Mouse (Mus musculus): ENCODE measurements around the gene Znhit3. TPM values are rescaled to one million over a fixed set of nuclear protein-coding genes. Genes with fewer than 3 reads are reported as not detected.

Gene Znhit3
- polyA plus RNA-seq, 1 experiment from 2014 or later = 21.8 TPM

GRCm38 (mm10) chr11:84959701-84960181 is 43.6 kb upstream of the Znhit3 start:
- 17% methylated on average over 9 of the region's 9 CpGs for WGBS (ENCODE audit: insufficient replicate concordance)
- Histone ChIP-seq H3K36me3 (replicated peaks; ENCODE audit: insufficient read depth, low read length) (no peaks in the 10 kb centered on the region), H3K27me3 (ENCODE audit: insufficient read depth, low read length) (peaks cover 45% of the 10 kb centered on the region), H3K9me3 (ENCODE audit: low read length) (no peaks in the 10 kb centered on the region), H3K27ac (ENCODE audit: low read depth) (no peak overlapping the region), H3K4me3 (ENCODE audit: low read depth, low read length) (no peak overlapping the region), H3K4me2 (ENCODE audit: low read depth, low read length) (no peak overlapping the region), H3K9ac (replicated peaks) (no peak overlapping the region), H3K4me1 (ENCODE audit: insufficient read depth) (peaks cover 7% of the 10 kb centered on the region; the same call in 1 of the 2 replicates)
- DNase-seq = no peak
- no peak for ATAC-seq
- TF ChIP-seq CTCF (IDR thresholded peaks at IDR 0.05; ENCODE audit: low read depth) (no peak), EP300 (IDR thresholded peaks at IDR 0.05; ENCODE audit: low read depth) (no peak)

GRCm38 (mm10) chr11:84959181-84959580 is 43.0 kb upstream of the Znhit3 start:
- Histone ChIP-seq H3K4me1 (ENCODE audit: insufficient read depth) (peaks cover 7% of the 10 kb centered on the region; the same call in 1 of the 2 replicates), H3K27me3 (ENCODE audit: insufficient read depth, low read length) (peaks cover 45% of the 10 kb centered on the region), H3K4me3 (ENCODE audit: low read depth, low read length) (no peak overlapping the region), H3K36me3 (replicated peaks; ENCODE audit: insufficient read depth, low read length) (no peaks in the 10 kb centered on the region), H3K27ac (ENCODE audit: low read depth) (no peak overlapping the region), H3K9me3 (ENCODE audit: low read length) (no peaks in the 10 kb centered on the region), H3K9ac (replicated peaks) (no peak overlapping the region), H3K4me2 (ENCODE audit: low read depth, low read length) (no peak overlapping the region)
- 26% methylated on average over 5 of the region's 5 CpGs for WGBS (ENCODE audit: insufficient replicate concordance)
- ATAC-seq (no peak), DNase-seq (no peak)
- TF ChIP-seq CTCF (IDR thresholded peaks at IDR 0.05; ENCODE audit: low read depth) (no peak), EP300 (IDR thresholded peaks at IDR 0.05; ENCODE audit: low read depth) (no peak)

GRCm38 (mm10) chr11:84958271-84958630 is 42.1 kb upstream of the Znhit3 start:
- DNase-seq = no peak
- 2% methylated on average over 11 of the region's 11 CpGs for WGBS (ENCODE audit: insufficient replicate concordance)

GRCm38 (mm10) chr11:84957591-84958270 is 41.6 kb upstream of the Znhit3 start, which contains the start of gene Car4:
Car4 (plus strand) TSS chr11:84957786.
- TF ChIP-seq CTCF (IDR thresholded peaks at IDR 0.05; ENCODE audit: low read depth) (no peak), EP300 (IDR thresholded peaks at IDR 0.05; ENCODE audit: low read depth) (no peak)
- H3K4me3 ChIP-seq (ENCODE audit: low read depth, low read length) = no peak within 1 kb of the TSS
- no peak within 1 kb of the TSS for H3K27ac ChIP-seq (ENCODE audit: low read depth)
- WGBS (ENCODE audit: insufficient replicate concordance) = 2% methylated on average over 49 of the region's 49 CpGs
- no peak for DNase-seq
- no peak within 1 kb of the TSS; the same call in 1 of the 2 replicates for H3K4me2 ChIP-seq (ENCODE audit: low read depth, low read length)
- no peaks in the 10 kb centered on the region for H3K36me3 ChIP-seq (replicated peaks; ENCODE audit: insufficient read depth, low read length)
- H3K4me1 ChIP-seq (ENCODE audit: insufficient read depth) = peaks cover 7% of the 10 kb centered on the region; the same call in 1 of the 2 replicates
- no peak within 1 kb of the TSS for H3K9ac ChIP-seq (replicated peaks)
- H3K27me3 ChIP-seq (ENCODE audit: insufficient read depth, low read length) = peaks cover 45% of the 10 kb centered on the region
- H3K9me3 ChIP-seq (ENCODE audit: low read length) = no peaks in the 10 kb centered on the region
- ATAC-seq = no peak

More at GRCm38 (mm10) chr11:84958271-84958630, 42.1 kb upstream of the Znhit3 start:
- Histone ChIP-seq H3K4me2 (ENCODE audit: low read depth, low read length) (no peak overlapping the region), H3K36me3 (replicated peaks; ENCODE audit: insufficient read depth, low read length) (no peaks in the 10 kb centered on the region), H3K27me3 (ENCODE audit: insufficient read depth, low read length) (peaks cover 45% of the 10 kb centered on the region), H3K9me3 (ENCODE audit: low read length) (no peaks in the 10 kb centered on the region), H3K27ac (ENCODE audit: low read depth) (no peak overlapping the region), H3K9ac (replicated peaks) (no peak overlapping the region), H3K4me1 (ENCODE audit: insufficient read depth) (peaks cover 7% of the 10 kb centered on the region; the same call in 1 of the 2 replicates), H3K4me3 (ENCODE audit: low read depth, low read length) (no peak overlapping the region)
- ATAC-seq = no peak
- no peak for TF ChIP-seq CTCF (IDR thresholded peaks at IDR 0.05; ENCODE audit: low read depth)
- no peak for TF ChIP-seq EP300 (IDR thresholded peaks at IDR 0.05; ENCODE audit: low read depth)

- ATAC-seq = no peak
- no peak overlapping the region; the same call in 1 of the 2 replicates for H3K4me2 ChIP-seq (ENCODE audit: low read depth, low read length)
- H3K4me1 ChIP-seq (ENCODE audit: insufficient read depth) = peaks cover 7% of the 10 kb centered on the region; the same call in 1 of the 2 replicates
- peaks cover 45% of the 10 kb centered on the region for H3K27me3 ChIP-seq (ENCODE audit: insufficient read depth, low read length)
- no peak for TF ChIP-seq CTCF (IDR thresholded peaks at IDR 0.05; ENCODE audit: low read depth)
- TF ChIP-seq EP300 (IDR thresholded peaks at IDR 0.05; ENCODE audit: low read depth) = no peak
- no peak overlapping the region for H3K9ac ChIP-seq (replicated peaks)
- H3K4me3 ChIP-seq (ENCODE audit: low read depth, low read length) = no peak overlapping the region
- H3K27ac ChIP-seq (ENCODE audit: low read depth) = no peak overlapping the region
- WGBS (ENCODE audit: insufficient replicate concordance) = 7% methylated on average over 15 of the region's 15 CpGs
- H3K9me3 ChIP-seq (ENCODE audit: low read length) = no peaks in the 10 kb centered on the region
- H3K36me3 ChIP-seq (replicated peaks; ENCODE audit: insufficient read depth, low read length) = no peaks in the 10 kb centered on the region
- no peak for DNase-seq
Observed at GRCm38 (mm10) chr11:84957171-84957570, 41.0 kb upstream of the Znhit3 start.

- no peak for ATAC-seq
- Histone ChIP-seq H3K9me3 (ENCODE audit: low read length) (no peaks in the 10 kb centered on the region), H3K4me2 (ENCODE audit: low read depth, low read length) (no peak overlapping the region), H3K9ac (replicated peaks) (no peak overlapping the region), H3K4me1 (ENCODE audit: insufficient read depth) (peaks cover 7% of the 10 kb centered on the region; the same call in 1 of the 2 replicates), H3K27me3 (ENCODE audit: insufficient read depth, low read length) (peaks cover 45% of the 10 kb centered on the region), H3K27ac (ENCODE audit: low read depth) (no peak overlapping the region), H3K4me3 (ENCODE audit: low read depth, low read length) (no peak overlapping the region), H3K36me3 (replicated peaks; ENCODE audit: insufficient read depth, low read length) (no peaks in the 10 kb centered on the region)
- 30% methylated on average over 5 of the region's 5 CpGs for WGBS (ENCODE audit: insufficient replicate concordance)
- no peak for DNase-seq
- no peak for TF ChIP-seq CTCF (IDR thresholded peaks at IDR 0.05; ENCODE audit: low read depth)
- TF ChIP-seq EP300 (IDR thresholded peaks at IDR 0.05; ENCODE audit: low read depth) = no peak
Observed at GRCm38 (mm10) chr11:84956400-84956799, 40.2 kb upstream of the Znhit3 start.
